Mouse (Mus musculus): ENCODE data around the gene Acbd4.

Acbd4 gene

DNA sequence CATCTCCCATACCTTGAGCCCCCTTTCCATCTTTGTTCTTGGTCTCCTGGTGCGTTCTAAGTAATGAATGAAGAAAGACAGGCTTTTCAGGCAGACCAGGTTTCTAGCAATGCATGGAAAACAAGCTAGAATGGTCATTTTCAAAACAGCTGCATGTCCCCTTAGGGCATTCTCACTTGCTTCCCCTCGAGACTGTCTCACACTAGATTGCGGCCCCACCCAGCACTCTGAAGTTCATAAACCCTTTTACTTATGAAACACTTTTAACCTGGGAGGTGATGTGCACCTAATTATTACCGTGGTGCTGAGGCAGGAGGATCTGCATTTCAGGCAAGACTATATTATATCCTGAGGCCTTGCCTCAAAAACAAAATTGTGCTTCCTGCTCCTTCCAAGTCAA is 12.3 kb downstream of the Acbd4 start:
- DNase-seq (ENCODE audit: low spot score in 2 of 2) = no peak

DNA sequence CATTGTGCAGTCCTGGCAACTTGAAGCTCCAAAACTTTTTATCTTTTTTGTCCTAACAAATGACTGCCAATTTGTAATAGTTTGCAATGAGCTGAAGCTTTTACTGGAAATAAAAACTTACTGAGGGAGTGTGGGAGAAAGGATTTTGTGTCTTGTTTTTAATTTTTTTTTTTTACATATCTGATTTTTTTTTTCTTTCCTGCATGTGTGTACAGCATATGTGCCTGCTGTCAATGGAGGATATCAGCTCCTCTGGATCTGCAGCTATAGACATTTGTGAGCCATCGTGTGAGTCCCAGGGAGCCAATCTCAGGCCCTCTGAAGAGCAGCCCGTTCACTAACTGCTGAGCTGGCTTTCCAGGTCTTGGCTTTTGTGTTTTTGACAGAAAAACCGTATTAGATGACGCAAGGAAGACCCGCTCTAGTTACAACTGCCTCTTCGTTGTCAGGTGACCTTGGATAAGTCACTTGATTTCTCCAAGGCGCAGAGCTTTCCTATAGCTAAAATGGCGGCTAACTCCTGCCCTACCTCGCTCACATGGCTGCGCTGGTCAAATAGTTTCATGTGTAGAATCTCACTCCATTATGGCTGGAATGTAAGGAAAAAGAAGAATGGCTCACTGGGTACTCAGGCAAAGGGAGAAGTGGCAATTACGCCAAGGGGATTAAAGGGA is 12.9 kb downstream of the Acbd4 start:
- no peak for DNase-seq (ENCODE audit: low spot score in 2 of 2)

DNA sequence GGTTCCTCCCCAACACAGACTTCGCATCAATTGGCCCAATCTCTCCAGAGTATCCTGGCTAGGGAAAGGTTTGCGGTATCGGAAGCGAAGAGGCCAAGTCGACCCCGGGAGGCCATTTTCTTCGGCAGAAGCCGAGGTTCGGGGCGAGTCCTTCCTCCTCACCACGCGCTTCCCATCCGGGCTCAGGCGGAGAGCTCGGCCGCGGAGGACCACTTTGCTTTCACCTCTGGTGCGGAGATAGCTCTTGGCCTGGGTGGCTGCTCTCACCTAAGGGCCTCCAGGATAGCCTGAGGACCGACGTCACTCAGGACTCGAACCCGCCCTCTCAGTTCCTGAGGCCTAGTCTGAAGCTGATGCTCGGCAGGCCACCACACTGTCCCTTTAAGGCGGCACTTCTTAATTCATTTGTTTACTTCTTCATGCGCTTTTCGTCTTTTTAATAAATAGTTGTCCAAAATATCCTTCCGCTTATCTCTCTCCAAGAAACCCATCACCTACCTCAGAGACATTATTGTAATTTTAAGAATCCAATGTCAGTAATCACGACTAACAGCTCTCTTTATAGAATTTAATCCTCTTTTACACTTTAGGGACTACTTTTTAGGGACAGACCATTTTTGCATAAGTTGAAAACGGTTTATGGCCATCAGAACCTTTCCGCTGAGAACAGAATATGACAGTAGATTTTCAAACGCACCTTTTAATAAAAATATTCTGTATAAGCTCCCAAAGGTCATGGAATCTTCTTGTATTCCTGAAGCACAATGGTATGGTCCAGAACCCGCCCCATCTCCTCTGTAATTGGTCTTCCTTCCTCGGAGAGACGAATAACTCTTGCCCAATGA is 13.9 kb downstream of the Acbd4 start:
- DNase-seq (ENCODE audit: low spot score in 2 of 2) = peak; percentile 88 to 89

DNA sequence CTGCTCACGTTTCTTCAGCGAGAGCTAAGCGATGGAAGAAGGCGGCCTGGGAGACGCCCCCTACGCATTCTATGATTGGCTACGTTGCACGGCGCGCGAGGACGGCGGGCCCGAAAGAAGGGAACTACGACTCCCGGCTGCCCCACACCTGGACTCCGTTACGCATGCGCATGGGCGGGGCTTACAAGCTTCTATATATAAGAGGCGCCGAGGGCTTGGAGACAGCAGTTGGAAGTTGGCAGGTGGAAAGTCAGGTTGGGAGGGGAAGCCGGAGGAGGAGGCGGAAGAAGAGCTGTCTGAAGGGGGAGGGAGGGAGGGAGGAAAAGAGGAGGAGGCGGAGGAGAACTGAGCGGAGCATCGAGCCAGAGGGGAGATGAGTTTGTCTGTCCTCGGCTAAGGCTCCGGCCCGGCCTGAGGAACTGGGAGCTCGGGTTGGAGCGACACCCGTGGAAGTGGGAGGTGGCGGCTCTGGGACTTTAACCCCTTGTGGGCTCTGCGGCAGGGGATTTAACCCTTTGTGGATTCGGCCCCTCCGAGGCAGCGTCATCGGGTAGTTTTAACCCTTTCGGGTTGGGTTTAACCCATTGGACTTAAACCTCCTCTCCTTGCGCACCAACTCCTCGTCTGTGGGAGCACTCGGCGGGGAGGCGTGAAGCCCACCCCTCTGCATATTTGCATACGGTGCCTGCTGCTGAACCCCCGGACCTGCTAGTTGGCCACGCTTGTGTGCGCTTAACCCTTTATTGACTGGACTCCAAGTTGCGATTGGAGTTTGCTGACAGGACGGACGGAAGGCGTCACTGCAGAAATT is 14.7 kb downstream of the Acbd4 start, which contains the start of gene Hexim1:
TSS of gene Hexim1 (plus strand) at position 224 of the 811 bp plus-strand sequence.
- DNase-seq (ENCODE audit: low spot score in 2 of 2) = peak; percentile 100

DNA sequence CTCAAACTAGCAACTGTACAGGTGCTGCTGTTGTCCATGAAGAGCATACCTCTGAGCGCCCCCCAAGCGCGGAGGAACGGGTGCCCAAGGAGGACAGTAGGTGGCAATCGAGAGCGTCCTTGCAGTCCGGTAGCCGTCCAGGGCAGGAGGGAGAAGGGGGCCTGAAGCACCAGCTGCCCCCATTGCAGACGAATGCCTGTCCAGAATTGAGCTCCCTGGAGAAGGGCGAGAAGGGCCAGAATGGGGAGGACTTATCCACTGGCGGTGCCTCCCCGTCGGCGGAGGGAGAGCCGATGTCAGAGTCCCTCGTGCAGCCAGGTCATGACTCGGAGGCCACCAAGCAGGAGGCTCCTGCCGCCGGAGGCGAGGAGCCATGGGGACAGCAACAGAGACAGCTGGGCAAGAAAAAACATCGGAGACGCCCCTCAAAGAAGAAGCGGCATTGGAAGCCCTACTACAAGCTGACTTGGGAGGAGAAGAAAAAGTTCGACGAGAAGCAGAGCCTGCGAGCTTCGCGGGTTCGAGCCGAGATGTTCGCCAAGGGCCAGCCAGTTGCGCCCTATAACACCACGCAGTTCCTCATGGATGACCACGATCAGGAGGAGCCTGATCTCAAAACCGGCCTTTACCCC is 15.6 kb downstream of the Acbd4 start:
- DNase-seq (ENCODE audit: low spot score in 2 of 2) = peak; percentile 78 to 82

DNA sequence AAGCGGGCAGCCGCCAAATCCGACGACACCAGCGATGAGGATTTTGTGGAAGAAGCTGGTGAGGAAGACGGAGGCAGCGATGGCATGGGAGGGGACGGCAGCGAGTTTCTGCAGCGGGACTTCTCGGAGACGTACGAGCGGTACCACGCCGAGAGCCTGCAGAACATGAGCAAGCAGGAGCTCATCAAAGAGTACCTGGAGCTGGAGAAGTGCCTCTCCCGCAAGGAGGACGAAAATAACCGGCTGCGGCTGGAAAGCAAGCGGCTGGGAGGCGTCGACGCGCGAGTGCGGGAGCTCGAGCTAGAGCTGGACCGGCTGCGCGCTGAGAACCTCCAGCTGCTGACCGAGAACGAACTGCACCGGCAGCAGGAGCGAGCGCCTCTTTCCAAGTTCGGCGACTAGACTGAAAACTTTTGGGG is 16.1 kb downstream of the Acbd4 start:
- no peak for DNase-seq (ENCODE audit: low spot score in 2 of 2)

DNA sequence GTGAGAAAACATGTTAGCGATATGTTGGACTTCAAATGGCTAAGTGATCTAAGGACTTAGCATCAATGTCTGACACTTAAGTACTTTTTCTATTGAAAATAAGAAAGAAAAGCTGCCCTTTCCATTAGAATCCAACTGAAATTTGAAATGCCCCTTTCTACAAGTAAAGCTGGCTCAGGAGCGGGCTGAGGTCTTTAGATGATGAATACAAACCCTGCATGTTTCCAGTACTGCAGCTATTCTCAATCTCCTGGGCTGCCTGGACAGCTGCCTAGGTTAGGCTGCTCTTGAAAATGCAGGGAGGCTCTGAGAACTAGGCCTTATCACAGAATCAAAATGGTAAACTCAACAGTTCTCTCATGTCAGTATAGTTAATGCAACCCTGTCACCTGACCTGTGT is 17.4 kb downstream of the Acbd4 start:
- DNase-seq (ENCODE audit: low spot score in 2 of 2) = no peak

DNA sequence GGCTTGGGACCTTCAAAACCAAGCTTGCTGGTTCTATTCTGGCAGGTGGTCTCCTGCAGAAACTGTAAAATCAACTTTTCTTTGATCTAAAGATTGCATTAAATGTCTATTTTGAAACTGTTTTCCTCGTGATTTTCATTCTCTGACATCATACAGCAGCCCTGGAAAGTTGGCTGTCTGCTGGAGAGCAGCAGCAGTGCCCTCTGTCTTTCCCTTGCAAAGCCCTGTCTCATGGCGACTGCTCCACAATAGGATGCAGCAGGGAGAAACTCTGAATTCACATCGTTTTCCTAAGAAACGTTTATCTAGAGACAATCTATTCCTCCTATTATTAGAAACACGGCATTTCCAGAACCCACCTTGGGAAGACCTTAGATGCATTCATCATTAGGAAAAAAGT is 18.1 kb downstream of the Acbd4 start:
- no peak for DNase-seq (ENCODE audit: low spot score in 2 of 2)

DNA sequence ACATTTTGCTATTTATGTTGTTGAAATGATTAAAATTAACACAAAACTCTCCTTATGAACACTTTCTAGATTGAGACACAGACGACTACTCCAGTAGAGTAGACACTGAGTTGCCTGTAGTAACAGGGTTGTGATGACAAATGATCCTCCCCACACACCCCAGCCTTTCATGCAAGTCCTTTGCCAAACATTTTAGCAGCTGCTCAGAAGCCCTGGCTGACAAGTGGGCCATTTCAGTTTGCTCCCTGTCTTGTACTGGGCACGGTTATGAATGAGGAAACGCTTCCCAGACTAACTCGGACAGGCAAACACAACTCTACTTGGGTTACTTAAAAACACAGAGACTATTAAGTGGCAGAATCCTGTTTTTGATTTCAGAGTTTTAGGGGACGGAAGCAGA is 18.8 kb downstream of the Acbd4 start:
- no peak for DNase-seq (ENCODE audit: low spot score in 2 of 2)

DNA sequence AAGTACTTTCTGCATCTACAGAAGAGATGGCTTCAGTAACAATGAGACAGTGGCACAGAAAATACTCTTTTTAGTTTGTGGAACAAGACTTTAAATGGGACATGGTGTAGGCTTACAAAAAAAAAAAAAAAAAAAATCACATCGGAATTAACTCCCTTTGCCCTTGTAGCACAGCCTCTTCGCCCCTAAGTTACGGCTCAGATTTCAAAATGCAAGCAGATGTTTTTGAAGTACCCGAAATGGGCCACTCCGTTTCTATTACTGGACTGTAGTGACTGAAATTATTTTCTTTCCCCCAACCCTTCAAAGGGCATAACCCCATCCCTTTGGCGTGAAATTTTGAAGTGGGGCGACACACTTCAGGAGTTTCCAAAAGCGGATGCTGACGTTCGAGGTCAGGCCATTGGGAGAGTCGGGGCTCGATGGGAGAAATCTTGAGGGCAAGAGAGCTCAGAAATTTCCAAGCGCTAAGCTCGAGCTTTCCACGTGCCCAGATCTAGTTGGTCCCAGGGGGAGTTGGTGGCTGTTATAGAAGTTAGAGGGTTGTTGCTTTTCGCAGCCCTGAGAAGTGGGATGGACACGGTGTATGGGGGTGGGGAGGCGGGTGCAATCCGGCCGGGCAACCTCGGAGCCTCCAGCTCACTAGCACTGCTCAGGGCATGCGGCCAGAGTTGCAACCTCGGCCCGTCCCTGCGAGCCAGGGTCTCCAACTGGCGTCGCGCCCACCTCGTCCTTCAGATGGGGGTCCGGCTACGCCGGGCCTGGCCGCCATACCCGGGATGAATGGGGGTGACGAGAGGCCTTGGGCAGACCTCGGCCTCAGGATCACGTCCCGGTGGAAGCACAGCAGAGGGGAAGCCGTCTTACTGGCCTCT is 30.5 kb downstream of the Acbd4 start, which contains the start of gene Hexim2:
TSS of gene Hexim2 (plus strand) at position 729 of the 875 bp plus-strand sequence.
- DNase-seq (ENCODE audit: low spot score in 2 of 2) = peak; percentile 68 to 79

DNA sequence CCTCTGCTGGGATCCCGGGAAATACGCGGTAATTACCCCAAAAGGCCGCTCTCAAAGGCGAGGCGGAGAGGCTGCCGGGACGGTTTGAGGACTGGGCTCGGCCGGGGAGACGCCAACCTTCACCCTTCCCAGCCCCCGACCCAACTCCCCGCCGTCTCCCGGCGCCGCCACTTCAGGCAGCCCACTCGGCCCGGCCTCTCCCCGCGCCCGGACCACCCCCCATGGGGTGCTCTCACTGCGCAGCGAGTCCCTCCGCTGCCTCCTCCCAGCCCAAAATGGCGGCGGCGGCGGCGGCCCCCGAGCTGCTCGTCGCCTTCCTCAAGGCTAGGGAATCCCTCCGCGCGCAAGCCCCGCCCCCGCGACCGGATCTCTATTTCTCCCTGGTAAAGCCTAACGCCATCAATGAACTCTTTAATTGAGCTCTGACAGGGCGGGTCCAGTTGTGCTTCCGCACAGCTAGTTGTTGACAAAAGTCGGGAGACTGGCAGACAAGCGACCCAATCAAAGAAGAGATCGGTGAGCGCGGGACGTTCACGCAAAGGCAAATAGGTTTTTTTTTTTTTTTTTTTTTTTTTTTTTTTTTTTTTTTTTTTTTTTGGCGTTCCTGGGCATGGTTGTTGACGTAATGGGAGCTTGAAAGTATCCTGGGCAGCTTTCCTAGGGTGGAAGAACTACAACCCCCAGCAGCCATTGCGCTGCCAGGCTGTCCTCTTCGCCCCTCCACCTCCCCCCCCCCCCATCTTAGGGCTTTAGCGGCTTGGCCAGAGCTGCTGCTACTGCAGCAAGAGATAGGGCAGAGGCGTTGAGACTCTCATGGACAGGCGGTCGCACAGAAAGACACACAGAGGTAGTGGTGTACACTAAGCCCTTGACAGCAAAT is 31.3 kb downstream of the Acbd4 start:
- peak; percentile 100 for DNase-seq (ENCODE audit: low spot score in 2 of 2)

DNA sequence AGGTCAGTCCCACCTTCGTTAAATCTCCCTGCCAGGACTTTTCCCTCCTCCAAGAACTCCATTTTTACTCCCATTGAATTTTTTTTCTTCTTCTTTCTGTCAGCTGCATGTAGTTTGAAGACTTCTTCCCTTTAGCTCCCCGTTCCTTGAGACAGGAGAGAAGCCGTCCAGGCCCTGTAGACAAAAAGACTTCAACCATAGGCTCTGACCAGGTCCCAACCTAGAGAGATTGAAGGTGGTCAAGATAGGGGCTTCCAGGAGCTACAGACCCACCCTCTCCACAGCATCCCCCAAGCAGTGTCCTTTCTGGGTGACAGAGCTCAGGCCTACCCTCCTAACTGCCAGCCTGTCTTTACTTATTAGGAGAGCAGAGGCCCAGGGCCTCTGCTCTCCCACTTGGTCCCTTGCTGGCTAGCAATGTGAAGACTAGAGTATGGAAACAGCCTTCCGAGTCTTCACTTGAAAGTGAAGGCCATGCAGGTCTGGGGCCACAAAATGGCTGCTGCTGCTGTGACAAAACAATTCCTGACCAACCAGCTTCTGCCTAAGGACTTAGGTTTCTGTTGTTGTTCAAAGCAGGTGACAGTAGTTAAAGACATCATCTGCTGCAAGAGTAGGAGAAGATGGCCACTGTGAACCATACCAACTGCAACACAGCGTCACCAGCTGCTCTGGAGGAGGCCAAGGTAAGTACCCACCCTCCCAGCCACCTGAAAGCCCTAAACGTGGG is 32.1 kb downstream of the Acbd4 start:
- DNase-seq (ENCODE audit: low spot score in 2 of 2) = no peak

DNA sequence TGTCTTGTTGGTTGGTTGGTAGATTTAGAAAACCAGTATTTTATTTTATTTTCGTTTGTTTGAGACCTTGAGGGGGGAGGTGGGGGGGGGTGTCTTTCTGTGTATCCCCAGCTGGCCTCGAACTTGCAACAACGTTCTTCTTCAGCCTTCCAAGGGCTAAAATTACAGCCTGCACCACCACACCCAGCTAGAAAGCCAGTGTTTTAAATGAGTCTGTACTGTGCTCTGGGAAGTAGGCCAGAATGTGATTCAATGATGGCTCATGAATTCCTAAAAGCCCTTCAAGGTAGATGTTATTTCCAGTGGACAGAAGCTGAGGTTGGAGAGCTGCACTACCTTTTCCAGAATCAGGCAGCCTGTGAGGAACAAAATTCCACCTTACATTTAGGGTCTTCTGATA is 32.7 kb downstream of the Acbd4 start:
- DNase-seq (ENCODE audit: low spot score in 2 of 2) = no peak

DNA sequence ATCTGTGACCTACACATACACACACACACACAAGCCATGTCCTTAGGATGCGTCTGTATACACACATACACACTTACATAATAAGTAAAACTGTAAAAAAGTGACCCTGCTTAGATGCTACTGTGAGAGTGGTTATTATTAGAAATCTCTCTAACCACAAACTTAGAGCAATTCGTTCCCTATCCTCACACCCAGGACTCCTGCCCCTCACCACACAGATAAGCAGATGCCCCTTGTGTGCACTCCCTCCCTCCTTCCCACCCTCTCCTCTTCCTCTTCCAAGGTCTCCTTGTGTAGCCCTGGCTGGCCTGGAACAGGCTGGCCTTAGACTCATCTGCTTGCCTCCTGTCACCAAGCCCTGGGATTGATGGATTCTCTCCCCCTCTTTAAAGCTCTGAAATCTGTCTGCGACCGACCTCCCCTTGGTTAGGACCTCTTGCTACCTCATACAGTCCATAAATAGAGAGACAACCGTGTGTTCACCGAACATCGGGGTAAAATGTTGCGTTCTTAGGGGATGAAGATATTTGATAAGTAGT is 34.6 kb downstream of the Acbd4 start:
- no peak for DNase-seq (ENCODE audit: low spot score in 2 of 2)

DNA sequence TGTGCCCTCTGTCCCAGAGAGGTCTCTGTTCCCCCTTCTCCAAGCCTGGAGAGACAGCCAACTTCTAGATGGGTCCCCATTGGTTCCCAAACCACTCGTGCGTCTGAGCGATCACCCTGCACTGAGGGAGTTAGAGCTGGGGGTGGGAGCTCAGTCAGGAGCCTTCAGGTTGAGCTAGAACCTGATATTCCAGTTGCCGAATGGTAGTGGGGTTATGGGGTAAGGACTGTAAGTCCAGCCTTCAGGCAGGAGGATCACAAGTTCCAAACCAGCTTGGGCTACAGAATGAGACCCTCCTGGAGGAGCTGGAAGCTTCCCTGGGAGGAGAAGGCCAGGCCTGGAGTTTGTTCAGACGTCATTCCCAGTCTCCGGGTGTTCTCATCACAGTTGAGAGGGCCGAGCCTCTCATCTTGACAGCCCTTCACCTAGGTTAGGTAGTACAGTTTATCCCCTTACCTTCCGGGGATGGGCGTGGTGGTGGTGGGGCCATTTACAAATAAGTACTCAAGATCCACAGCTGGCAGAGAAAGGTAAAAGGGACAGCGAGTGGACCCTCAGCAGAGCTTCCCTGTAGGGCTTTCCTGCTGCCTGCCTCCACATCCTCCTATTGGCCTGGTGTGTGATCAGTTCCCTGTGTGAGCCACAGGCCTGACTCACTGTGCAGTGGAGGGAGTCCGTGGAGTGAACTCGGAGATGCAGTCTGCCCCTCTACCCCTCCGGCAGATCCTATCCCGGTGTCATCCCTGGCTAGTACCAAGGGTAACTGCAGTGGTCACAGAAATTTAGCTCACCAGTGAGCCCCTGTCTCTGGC is 38.7 kb downstream of the Acbd4 start:
- no peak for DNase-seq (ENCODE audit: low spot score in 2 of 2)

DNA sequence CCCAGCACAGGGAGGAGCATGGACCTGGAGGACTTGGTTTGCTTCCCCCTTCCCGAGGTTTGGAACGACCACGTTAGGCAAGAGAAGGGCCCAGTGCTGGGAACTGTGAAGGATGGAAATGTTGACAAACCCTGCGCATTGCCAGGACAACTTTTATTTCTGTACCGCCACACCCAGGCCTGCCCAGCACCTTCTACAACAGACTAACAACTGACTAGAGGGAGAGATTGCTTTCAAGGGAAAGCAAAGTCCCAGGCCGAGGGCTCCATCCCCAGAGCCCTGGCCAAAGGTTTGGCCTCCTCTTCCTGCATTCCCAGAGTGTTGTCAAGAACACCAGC is 39.2 kb downstream of the Acbd4 start:
- DNase-seq (ENCODE audit: low spot score in 2 of 2) = no peak

DNA sequence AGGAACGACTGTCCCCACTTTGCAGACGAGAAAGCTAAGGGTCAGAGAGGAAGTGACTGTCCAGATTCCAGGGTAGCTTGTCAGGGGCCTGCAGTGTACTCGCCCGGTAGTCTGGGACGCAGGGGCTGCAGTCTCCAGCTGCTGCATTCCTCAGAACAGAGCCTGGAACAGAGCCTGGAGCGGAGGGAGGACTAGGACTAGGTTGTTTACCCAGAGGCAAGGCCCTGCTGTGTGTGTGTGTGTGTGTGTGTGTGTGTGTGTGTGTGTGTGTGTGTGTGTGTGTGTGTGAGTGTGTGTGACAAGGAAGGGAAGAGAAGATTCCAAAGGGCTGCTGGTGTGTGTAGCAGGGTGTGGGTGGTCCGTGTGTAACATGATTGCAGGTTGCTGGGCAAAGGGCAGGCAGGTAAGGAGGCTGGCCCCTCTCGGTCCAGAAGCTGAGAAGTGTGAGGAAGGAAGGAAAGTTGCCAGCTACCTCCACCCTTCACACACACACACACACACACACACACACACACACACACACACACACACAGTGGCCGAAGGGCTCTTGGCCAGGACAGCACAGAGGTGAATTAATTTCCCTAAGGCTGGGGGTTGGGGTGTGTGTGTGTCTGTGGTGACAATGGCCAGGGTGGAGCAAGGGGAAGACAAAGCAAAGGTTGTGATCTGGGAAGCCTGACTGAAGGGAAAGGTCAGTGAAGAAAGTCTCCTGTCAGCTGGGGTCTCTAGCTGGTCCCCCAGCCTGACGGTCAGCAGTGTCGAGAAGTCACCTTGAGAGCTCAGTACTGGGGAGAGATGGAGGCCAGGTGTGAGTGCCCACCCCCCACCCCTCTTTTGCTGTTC is 39.8 kb downstream of the Acbd4 start:
- DNase-seq (ENCODE audit: low spot score in 2 of 2) = peak; percentile 74 to 75
